Mouse (Mus musculus) layer of hippocampus, adult 18-20 months (tissue): ENCODE results near the gene Kpna6. TPM values are rescaled to one million over a fixed set of nuclear protein-coding genes. Genes with fewer than 3 reads are reported as not detected.
A peak's percentile ranks its signal among the peaks of the same experiment; 100 is the strongest.

Experiments used
- DNase-seq, 2 experiments: peaks; one replicate each; pipeline ENCODE4 v3.0.0; 2022; ENCODE audit warnings: low spot score in 2 of 2
- total RNA-seq, 2 experiments: library from RNA; stranded (reverse); gene quantifications; 2 replicates each; pipeline ENCODE4 v1.2.3; 2021

Gene Kpna6
- total RNA-seq, 2 experiments from 2014 or later, result 87.8 to 89.6 TPM

DNA sequence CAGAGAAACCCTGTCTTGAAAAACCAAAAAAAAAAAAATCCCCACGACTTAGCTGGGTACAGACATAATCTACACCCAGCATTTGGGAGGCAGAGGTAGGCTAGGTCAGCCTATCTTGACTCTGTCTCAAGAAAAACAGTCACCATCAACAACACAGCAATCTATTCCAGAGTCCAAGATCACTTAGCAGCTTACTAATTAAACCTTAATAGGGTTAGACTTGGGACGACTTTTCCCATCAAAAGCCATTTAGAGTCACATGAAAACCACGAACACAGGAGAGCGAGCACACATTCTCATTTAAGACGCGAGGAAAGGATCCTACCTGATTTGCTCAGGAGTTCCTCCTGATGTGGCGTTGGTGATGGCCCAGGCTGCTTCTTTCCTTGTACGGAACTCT lies 22.2 kb downstream of the Kpna6 start:
- no peak for DNase-seq

GRCm38 (mm10) chr4:129648656-129649055 lies 23.9 kb downstream of the Kpna6 start:
- no peak for DNase-seq

GRCm38 (mm10) chr4:129645204-129645603 lies 27.4 kb downstream of the Kpna6 start:
- no peak for DNase-seq

- DNase-seq, result peak in 1 of 2 experiments; percentile 53
These were observed 30.8 kb downstream of the Kpna6 start for GRCm38 (mm10) chr4:129641756-129642155.

GRCm38 (mm10) chr4:129640638-129641467 lies 31.7 kb downstream of the Kpna6 start, which contains the start of gene Txlna:
TSS of gene Txlna (minus strand) at chr4:129641065.
- DNase-seq, result peak; percentile 97 to 98

DNA sequence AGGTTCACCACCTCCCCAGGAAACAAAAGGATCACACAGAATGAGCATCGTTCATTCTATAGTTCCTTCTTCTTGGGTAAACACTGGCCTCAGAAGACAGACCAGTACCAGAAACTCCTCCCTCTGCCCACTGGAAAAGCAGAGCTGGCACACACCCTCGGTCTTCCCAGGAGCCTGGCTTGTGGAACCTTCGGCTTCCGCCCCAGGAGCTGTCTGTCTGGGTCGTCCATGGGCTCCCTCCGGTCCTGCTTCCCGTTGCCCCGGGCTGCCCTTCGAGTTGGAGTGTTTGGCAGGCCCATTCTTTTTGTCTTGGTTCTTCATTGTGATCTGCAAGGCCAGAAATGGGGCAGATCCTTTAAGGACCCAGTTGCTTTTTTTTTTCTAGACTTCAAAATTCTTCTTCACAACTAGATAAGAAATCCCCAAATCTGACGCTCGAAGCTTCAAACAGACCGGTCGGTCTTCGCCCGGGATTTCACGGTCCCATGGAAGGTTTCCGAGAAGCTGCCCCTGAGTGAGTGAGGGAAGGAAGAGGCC lies 32.4 kb downstream of the Kpna6 start:
- no peak for DNase-seq

- DNase-seq, result no peak
These were observed 33.3 kb downstream of the Kpna6 start for GRCm38 (mm10) chr4:129639221-129639620.

- DNase-seq, result no peak
These were observed 38.7 kb downstream of the Kpna6 start for GRCm38 (mm10) chr4:129633852-129634251.

DNA sequence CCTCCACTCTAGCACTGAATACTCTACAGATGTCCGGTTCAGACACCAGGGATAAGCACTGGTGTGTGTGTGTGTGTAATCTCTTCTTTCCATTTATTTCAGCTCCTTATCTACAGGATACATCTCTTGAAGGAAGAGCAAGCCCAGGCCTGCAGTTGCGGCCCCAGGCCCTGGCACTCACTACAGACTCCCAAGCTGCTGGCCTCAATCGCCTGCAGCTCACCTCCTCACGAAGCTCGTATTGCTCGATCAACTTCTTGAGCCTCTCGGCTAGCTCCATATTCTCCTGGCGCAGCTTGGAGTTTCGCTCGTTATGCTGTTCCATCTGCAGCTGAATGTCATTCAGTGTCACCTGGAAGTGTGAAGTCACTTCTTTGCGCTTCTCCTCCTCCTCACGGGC lies 40.7 kb downstream of the Kpna6 start:
- DNase-seq, result no peak

- DNase-seq, result no peak
These were observed 41.6 kb downstream of the Kpna6 start for GRCm38 (mm10) chr4:129630944-129631343.

DNA sequence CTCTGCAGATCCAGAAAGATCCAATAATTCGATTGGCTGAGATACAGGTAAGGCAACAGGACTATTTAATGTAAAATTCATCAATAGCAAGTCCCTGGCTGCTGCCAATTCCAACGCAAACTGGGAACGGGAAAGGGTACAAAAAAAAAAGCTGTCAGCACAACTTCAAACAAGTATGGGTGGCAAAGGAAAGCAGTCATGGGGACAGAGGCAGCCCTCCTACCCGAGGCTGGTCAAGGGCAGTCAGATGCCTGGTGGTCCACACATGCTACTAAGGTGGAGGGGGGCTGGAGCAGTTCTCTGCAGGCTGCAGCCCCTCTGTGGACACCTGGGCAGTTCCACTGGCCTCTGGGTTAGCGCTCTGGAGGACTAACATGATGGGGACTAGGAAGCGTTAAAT lies 46.5 kb downstream of the Kpna6 start:
- DNase-seq, result no peak

DNA sequence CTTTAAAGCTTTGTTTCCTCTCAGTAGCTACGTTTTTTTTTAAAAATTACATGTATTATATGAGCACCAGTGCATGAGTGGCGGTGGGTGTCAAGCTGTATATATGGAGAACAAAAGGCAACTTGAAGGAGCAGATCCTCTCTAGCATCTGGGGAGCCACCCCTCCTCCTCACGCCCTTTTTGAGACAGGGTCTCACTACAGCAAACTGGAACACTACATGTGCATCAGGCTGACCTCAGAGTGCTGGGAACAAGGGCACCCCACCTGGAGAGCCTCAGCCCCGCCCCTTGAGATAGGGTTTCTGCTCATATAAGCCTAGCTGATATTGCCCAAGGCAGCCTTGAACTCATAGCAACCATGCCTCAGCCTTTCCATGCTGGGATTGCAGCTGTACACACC lies 47.1 kb downstream of the Kpna6 start:
- DNase-seq, result no peak

GRCm38 (mm10) chr4:129625029-129625370 lies 47.6 kb downstream of the Kpna6 start:
- DNase-seq, result peak in 1 of 2 experiments; percentile 54

DNA sequence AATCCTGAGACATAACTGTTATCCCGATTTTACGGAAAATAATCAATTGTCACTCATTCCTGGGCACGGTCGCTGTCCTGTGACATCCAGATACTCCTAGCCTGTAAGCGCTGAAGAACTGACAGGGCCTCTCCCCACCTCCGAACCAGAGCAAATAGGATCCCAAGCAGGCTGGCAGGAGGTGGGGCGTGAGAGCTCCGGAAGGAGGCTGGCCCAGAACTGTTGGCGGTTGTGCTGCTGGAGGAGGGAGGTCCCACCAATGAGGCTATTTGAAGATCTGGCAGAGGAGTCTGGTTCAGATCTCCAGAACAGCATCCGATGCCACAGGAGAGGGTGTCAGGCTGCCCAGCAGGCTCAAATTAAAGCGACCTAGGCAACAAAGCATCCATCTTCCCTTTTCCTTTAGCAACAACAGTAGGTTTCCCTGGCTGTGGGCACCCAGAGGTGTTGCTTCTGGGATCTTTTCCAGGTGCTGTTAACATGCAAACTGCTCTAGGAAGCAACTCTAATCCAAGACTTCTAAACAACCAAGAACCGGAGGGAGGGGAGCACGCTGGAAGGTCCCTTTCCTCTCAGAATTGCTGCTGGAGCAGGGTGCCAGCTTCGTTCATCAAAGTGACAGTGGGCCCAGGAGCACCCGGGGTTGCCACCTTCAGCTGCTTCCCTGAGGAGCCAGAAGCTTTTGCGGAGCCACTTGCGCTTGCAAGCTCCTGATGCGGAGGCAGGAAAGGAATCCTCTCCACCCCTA lies 48.1 kb downstream of the Kpna6 start:
- peak; percentile 91 to 92 for DNase-seq

- DNase-seq, result peak; percentile 55 to 75
These were observed 48.9 kb downstream of the Kpna6 start, which contains the start of gene Ccdc28b for GRCm38 (mm10) chr4:129623681-129624091. TSS of gene Ccdc28b (minus strand) at chr4:129623947.

- no peak for DNase-seq
These were observed 49.6 kb downstream of the Kpna6 start for GRCm38 (mm10) chr4:129622803-129623535.

DNA sequence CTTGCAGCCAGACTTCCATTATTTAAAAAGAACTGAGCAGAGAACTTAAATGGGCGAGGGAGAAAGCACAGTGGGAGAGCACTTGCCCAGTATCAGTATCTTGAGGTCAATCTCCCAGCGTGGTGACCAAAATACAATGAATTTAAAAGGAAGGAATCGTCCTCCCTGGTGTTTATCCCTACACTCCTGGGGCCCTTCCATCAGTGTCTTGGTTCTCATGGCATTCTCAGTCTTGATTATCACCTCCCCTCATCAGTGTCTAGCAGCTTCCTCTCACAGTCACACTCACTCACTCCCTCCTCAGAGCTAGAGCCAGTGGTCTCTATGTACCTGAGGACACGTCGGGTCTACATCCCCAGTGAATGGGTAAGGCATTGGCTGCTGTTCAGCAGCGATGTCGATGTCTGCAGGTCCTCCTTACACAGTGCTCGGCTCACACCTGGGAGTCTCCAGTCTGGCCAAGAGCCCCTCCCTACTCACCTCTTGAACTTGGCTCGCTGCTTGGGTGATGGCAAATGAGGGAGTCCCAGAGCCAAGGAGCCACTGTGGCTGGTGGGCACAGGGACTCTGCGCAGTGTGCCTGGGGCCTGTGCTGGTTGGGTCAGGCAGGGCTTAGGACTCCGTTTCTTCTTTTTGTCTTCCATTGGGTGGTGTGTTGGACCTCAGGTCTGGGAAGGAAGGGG lies 50.3 kb downstream of the Kpna6 start:
- no peak for DNase-seq

DNA sequence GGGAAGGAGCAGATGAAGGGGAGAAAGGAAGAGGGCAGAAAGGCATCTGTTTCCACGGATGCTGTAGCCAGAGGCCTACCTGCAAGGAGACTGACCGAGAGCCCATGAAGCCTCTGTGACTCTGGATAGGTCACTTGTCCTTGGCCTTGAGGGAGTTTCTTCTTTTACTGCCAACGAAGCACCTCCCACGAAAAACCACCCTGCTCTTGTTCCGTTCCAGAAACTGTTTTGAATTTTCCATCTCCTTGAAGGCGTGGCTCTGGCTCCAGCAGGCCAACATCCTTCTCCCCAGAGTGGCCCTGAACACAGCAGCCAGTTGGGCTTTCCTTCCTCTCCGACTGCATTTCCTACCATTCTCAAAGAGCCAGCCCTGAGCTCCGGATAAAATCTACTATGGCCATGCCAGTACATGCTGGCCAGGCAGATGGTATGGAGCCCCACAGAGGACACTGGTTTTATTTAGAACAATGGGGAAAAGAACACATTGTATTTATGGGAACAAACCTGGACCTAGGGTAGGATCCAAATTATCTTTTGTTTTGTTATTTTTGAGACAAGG lies 51.2 kb downstream of the Kpna6 start:
- DNase-seq, result no peak

- no peak for DNase-seq
These were observed 51.9 kb downstream of the Kpna6 start for GRCm38 (mm10) chr4:129620419-129621282.
